Mouse (Mus musculus) frontal cortex, postnatal 14 days (tissue): ENCODE results near the gene Snai3.

Experiments
- DNase-seq, 2 experiments: peaks; one replicate each; pipeline ENCODE4 v3.0.0; 2022; ENCODE audit warnings: low spot score in 2 of 2

Snai3 gene

GRCm38 (mm10) chr8:122460524-122461472 lies at the start of gene Snai3:
Gene Snai3 (minus strand): TSS chr8:122460733.
- no peak for DNase-seq

- DNase-seq = peak; percentile 46 to 64
Observed at GRCm38 (mm10) chr8:122500856-122501255, 40.3 kb upstream of the Snai3 start.

GRCm38 (mm10) chr8:122497912-122498311 lies 37.4 kb upstream of the Snai3 start:
- DNase-seq = no peak

GRCm38 (mm10) chr8:122497016-122497734 lies 36.6 kb upstream of the Snai3 start:
- no peak for DNase-seq

- DNase-seq = no peak
Observed at GRCm38 (mm10) chr8:122488387-122488786, 27.9 kb upstream of the Snai3 start.

GRCm38 (mm10) chr8:122484831-122485230 lies 24.3 kb upstream of the Snai3 start:
- no peak for DNase-seq

GRCm38 (mm10) chr8:122483877-122484276 lies 23.3 kb upstream of the Snai3 start:
- no peak for DNase-seq

- no peak for DNase-seq
Observed at GRCm38 (mm10) chr8:122482448-122482847, 21.9 kb upstream of the Snai3 start.

- peak; percentile 76 to 89 for DNase-seq
Observed at GRCm38 (mm10) chr8:122475580-122476320, 15.2 kb upstream of the Snai3 start, which contains the start of the genes Rnf166 and Ctu2. Gene Rnf166 (minus strand): TSS chr8:122476064. Gene Ctu2 (plus strand): TSS chr8:122476143.

- no peak for DNase-seq
Observed at GRCm38 (mm10) chr8:122474951-122475560, 14.5 kb upstream of the Snai3 start.

- DNase-seq = no peak
Observed at GRCm38 (mm10) chr8:122473911-122474421, 13.4 kb upstream of the Snai3 start.

GRCm38 (mm10) chr8:122470691-122471090 lies 10.2 kb upstream of the Snai3 start:
- no peak for DNase-seq

GRCm38 (mm10) chr8:122469965-122470364 lies 9.4 kb upstream of the Snai3 start:
- no peak for DNase-seq

- no peak for DNase-seq
Observed at GRCm38 (mm10) chr8:122469407-122469806, 8.9 kb upstream of the Snai3 start.

- DNase-seq = no peak
Observed at GRCm38 (mm10) chr8:122467816-122468215, 7.3 kb upstream of the Snai3 start.

GRCm38 (mm10) chr8:122464985-122465384 lies 4.5 kb upstream of the Snai3 start:
- no peak for DNase-seq

GRCm38 (mm10) chr8:122463651-122464640 lies 3.4 kb upstream of the Snai3 start:
- DNase-seq = no peak

- no peak for DNase-seq
Observed at GRCm38 (mm10) chr8:122462510-122462909, 2.0 kb upstream of the Snai3 start.

GRCm38 (mm10) chr8:122461473-122462148 lies 1.1 kb upstream of the Snai3 start:
- DNase-seq = peak in 1 of 2 experiments; percentile 39
